Mouse (Mus musculus): ENCODE data around the gene D6Ertd527e.

D6Ertd527e gene

GRCm38 (mm10) chr6:87152461-87153230 is 48.1 kb downstream of the D6Ertd527e start:
- no peak for DNase-seq (ENCODE audit: low spot score)

GRCm38 (mm10) chr6:87153231-87153580 is 48.7 kb downstream of the D6Ertd527e start:
- DNase-seq (ENCODE audit: low spot score) = no peak

GRCm38 (mm10) chr6:87153836-87154235 is 49.3 kb downstream of the D6Ertd527e start:
- DNase-seq (ENCODE audit: low spot score) = no peak

- no peak for DNase-seq (ENCODE audit: low spot score)
These were observed 53.6 kb downstream of the D6Ertd527e start for GRCm38 (mm10) chr6:87158062-87158623.

- DNase-seq (ENCODE audit: low spot score) = peak; percentile 84
These were observed 55.6 kb downstream of the D6Ertd527e start for GRCm38 (mm10) chr6:87160196-87160595.

GRCm38 (mm10) chr6:87161391-87162263 is 57.1 kb downstream of the D6Ertd527e start:
- peak; percentile 95 for DNase-seq (ENCODE audit: low spot score)
